Comparison of ENCODE assay signal across 8 mouse cellular contexts in the genomic region with DNA sequence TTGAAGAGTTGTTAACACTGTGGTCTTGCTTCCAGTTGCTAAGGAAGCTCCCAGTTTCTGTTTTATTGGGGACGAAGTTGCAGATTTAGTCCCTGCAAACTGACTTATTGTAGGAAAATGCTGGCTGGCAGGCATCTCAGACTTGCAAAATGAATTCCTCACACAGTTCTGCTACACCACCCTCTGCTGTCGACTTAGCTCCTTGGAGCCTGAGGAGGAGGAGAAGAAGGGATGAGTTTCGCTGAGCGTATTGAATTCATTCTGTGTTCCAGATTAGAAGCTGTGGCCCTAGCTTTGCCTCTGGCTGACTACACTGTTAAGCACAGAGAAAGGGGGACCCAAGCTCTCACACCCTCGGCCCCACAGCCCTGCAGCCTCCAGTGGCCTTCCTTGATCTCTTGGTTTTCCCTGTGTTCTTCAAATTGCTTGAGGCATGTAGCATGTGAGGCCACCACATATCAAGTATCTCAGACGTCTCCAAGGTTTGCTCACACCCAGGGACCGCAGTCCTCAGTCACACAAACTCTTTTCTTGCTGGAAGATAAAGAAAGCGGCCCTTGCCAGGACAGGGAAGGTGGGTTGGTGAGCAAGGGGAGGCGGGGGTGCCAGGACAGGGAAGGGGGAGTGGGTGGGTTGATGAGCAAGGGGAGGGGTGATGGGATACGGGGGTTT. TPM values are rescaled to one million over a fixed set of nuclear protein-coding genes. Genes with fewer than 3 reads are reported as not detected.
DNase-seq lines count a peak whose midpoint lies in the region; ATAC-seq lines count a peak whose summit lies in the region.

No protein-coding gene starts in this region.

- DNase-seq in heart, adult 11 months, result peak; percentile 85
- no peak for DNase-seq in heart, postnatal 4 days
- no peak for DNase-seq in lung, postnatal 10 days
- DNase-seq in adrenal gland, postnatal 25 days, result no peak

- peaks cover 3% of the 10 kb centered on the region for H3K4me1 ChIP-seq in lung, embryonic 15.5 days
- peaks cover 61% of the 10 kb centered on the region for H3K4me1 ChIP-seq in forebrain, embryonic 12.5 days
- H3K4me1 ChIP-seq in midbrain, embryonic 13.5 days (replicated peaks), result peaks cover 50% of the 10 kb centered on the region

- no peaks in the 10 kb centered on the region for H3K9me3 ChIP-seq in lung, embryonic 15.5 days
- H3K9me3 ChIP-seq in forebrain, embryonic 12.5 days, result no peaks in the 10 kb centered on the region
- H3K9me3 ChIP-seq in midbrain, embryonic 13.5 days, result no peaks in the 10 kb centered on the region

- no peak overlapping the region for H3K27ac ChIP-seq in lung, embryonic 15.5 days
- no peak overlapping the region for H3K27ac ChIP-seq in forebrain, embryonic 12.5 days
- H3K27ac ChIP-seq in midbrain, embryonic 13.5 days, result peak overlapping the region; percentile 64; the same call in 1 of the 2 replicates

- ATAC-seq in lung, embryonic 15.5 days (ENCODE audit: borderline replicate concordance, extremely low read depth, low FRiP score, low TSS enrichment), result no peak
- no peak for ATAC-seq in forebrain, embryonic 12.5 days (ENCODE audit: low FRiP score)
- ATAC-seq in midbrain, embryonic 13.5 days, result 0 out of 2 replicates have a peak, but pooled peaks have one; percentile 5
- ATAC-seq in CD4-positive, CD25-positive, alpha-beta regulatory T cell, adult 4 months, result no peak

- no peaks in the 10 kb centered on the region for H3K36me3 ChIP-seq in lung, embryonic 15.5 days
- H3K36me3 ChIP-seq in forebrain, embryonic 12.5 days (replicated peaks), result no peaks in the 10 kb centered on the region
- H3K36me3 ChIP-seq in midbrain, embryonic 13.5 days, result no peaks in the 10 kb centered on the region

- no peak overlapping the region for H3K4me3 ChIP-seq in lung, embryonic 15.5 days
- H3K4me3 ChIP-seq in forebrain, embryonic 12.5 days (replicated peaks), result no peak overlapping the region
- no peak overlapping the region for H3K4me3 ChIP-seq in midbrain, embryonic 13.5 days (replicated peaks)

- no peak overlapping the region for H3K9ac ChIP-seq in lung, embryonic 15.5 days
- H3K9ac ChIP-seq in forebrain, embryonic 12.5 days, result no peak overlapping the region
- peak overlapping the region; percentile 15; the same call in 1 of the 2 replicates for H3K9ac ChIP-seq in midbrain, embryonic 13.5 days (replicated peaks)

- H3K4me2 ChIP-seq in lung, embryonic 15.5 days, result peak overlapping the region; percentile 54; the same call in 1 of the 2 replicates
- H3K4me2 ChIP-seq in forebrain, embryonic 12.5 days, result peak overlapping the region; percentile 49
- H3K4me2 ChIP-seq in midbrain, embryonic 13.5 days (replicated peaks), result peak overlapping the region; percentile 49

- WGBS in lung, embryonic 15.5 days, result 46% methylated on average over 10 of the region's 10 CpGs
- 23% methylated on average over 10 of the region's 10 CpGs for WGBS in forebrain, embryonic 12.5 days
- 24% methylated on average over 10 of the region's 10 CpGs for WGBS in midbrain, embryonic 13.5 days

- no peaks in the 10 kb centered on the region for H3K27me3 ChIP-seq in lung, embryonic 15.5 days
- H3K27me3 ChIP-seq in forebrain, embryonic 12.5 days, result peaks cover 45% of the 10 kb centered on the region
- peaks cover 19% of the 10 kb centered on the region; the same call in 1 of the 2 replicates for H3K27me3 ChIP-seq in midbrain, embryonic 13.5 days

RNA-seq across cellular contexts. Expression of gene Lrrc8c, which starts 24.8 kb away (rescaled TPM):
- total RNA-seq in heart, postnatal 4 days (2021), result 10 to 100 TPM; 46.3 to 51.6 TPM
- 24.3 and 26.5 TPM in 2 replicates for polyA plus RNA-seq in lung, embryonic 15.5 days (2015; fragmentation: Nextera tagmentation; extraction: Ambion mirVana)
- polyA plus RNA-seq in forebrain, embryonic 12.5 days (2016; fragmentation: Nextera tagmentation; extraction: Ambion mirVana), result 10.9 and 13.1 TPM in 2 replicates
- 8.2 and 9.7 TPM in 2 replicates for polyA plus RNA-seq in midbrain, embryonic 13.5 days (2015; fragmentation: Nextera tagmentation; extraction: Ambion mirVana)
- 10 to 100 TPM; 69.5 to 73.5 TPM for polyA plus RNA-seq in CD4-positive, CD25-positive, alpha-beta regulatory T cell, adult 4 months (2017; shearing (Covaris generic))
- 16.5 and 36.8 TPM in 2 replicates for total RNA-seq in adrenal gland, postnatal 25 days (2021)
